Mouse (Mus musculus) right cerebral cortex, adult 2 months (tissue): ENCODE results near the gene Nprl3.
"Not testable (repeated sequence)": the region's sequence is repeated elsewhere in the genome, so short reads cannot be mapped to it uniquely, and the experiment has no call there.

Experiments used
- DNase-seq, 2 experiments: peaks; one replicate each; pipeline ENCODE4 v3.0.0; 2021 to 2022; ENCODE audit warnings: low spot score in 2 of 2

Nprl3 gene

GRCm38 (mm10) chr11:32225222-32226104 lies 42.0 kb downstream of the Nprl3 start:
- no peak for DNase-seq

- no peak for DNase-seq
These were observed 42.9 kb downstream of the Nprl3 start for GRCm38 (mm10) chr11:32224468-32225139.

- DNase-seq: no peak
These were observed 44.1 kb downstream of the Nprl3 start for GRCm38 (mm10) chr11:32223297-32223967.

DNA sequence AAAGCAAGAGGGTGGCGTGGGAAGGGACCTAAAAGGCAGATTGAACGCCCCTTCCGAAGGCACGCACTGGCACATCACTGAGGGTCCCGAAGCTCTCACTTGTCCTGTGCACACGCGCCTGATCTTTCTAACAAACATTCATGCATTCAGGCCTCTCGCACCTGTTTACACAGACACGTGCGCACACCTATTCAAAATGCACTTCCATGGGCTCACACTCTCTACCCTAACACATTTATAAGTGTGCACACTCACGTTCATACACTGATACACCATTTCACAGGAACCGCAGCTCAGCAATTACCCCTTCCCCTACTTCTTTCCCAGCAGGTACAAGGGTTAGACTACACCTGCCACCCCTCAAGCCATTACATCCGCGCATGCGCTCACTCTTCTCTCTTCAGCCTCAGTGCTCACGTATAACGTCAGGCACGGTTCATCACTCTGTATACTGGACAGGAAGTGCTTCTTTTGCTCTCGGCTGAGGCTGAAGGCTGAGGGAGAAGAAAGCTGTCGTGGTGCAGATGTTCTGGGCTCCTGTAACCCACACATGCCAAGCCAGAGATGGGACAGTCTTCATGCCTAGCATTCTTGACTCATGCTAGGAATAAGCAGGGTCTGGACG lies 44.8 kb downstream of the Nprl3 start:
- DNase-seq: no peak

GRCm38 (mm10) chr11:32221951-32222409 lies 45.5 kb downstream of the Nprl3 start, which contains the start of gene Rhbdf1:
Gene Rhbdf1 (minus strand): TSS chr11:32222300.
- DNase-seq: no peak

DNA sequence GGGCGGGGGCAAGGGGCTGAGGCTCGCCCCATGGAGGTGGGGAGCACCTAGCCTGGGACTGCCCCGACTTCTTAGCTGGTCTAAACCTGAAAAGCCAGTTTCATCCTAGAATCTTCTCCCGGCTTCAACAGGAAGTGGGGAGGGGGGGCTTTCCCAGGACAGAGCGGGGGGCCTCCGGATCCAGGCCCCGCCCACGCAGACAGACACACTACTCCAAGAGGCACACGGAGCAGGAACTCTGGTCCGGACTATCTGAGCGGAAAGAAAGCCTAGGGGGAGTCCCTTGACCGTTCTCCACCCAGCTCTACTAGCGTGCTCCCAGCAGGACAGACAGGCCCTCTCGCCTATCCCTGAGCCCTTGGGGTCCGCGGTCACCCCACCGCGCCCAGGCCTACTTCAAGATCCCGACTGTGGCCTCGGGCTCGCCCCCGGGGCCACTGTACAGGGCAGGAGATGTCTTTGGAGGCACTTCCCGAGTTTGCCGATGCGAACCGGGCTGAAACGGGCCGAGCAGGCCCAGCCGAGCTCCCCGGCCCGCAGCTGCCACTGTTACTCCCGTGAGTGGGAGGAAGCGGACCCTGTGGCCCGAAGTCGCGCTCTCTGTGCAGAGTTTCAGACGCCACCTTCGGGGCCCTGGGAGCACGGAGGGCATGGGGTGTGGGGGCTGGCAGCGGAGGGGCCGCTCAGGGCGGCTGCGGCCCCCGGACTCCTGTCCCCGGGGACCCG lies 46.1 kb downstream of the Nprl3 start:
- DNase-seq: no peak

- no peak for DNase-seq
These were observed 46.8 kb downstream of the Nprl3 start for GRCm38 (mm10) chr11:32220607-32221224.

- DNase-seq: no peak
These were observed 48.2 kb downstream of the Nprl3 start for GRCm38 (mm10) chr11:32219287-32219686.

- no peak for DNase-seq
These were observed 48.9 kb downstream of the Nprl3 start for GRCm38 (mm10) chr11:32218501-32219050.

GRCm38 (mm10) chr11:32216851-32217250 lies 50.7 kb downstream of the Nprl3 start:
- DNase-seq: peak; percentile 77 to 84

- no peak for DNase-seq
These were observed 51.9 kb downstream of the Nprl3 start for GRCm38 (mm10) chr11:32215372-32216162.

DNA sequence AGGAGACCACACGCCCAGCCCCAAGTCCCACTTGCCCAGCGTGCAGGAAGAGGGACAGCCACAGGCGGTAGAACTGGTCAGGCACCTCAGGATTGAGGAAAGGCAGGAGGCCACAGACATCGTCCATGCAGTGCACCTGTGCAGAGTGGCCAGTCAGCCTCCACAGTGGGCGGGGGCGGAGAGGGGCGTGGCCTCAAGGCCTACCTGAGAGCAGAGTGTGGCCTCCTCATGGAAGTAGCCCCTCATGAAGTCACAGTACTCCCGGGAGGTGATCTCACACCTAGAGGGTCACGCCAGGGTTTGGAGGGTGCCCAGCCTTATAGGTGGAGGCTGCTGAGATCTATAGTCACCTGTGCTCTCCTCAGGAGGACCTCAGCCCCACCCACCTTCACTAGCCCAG lies 56.9 kb downstream of the Nprl3 start:
- DNase-seq: no peak

DNA sequence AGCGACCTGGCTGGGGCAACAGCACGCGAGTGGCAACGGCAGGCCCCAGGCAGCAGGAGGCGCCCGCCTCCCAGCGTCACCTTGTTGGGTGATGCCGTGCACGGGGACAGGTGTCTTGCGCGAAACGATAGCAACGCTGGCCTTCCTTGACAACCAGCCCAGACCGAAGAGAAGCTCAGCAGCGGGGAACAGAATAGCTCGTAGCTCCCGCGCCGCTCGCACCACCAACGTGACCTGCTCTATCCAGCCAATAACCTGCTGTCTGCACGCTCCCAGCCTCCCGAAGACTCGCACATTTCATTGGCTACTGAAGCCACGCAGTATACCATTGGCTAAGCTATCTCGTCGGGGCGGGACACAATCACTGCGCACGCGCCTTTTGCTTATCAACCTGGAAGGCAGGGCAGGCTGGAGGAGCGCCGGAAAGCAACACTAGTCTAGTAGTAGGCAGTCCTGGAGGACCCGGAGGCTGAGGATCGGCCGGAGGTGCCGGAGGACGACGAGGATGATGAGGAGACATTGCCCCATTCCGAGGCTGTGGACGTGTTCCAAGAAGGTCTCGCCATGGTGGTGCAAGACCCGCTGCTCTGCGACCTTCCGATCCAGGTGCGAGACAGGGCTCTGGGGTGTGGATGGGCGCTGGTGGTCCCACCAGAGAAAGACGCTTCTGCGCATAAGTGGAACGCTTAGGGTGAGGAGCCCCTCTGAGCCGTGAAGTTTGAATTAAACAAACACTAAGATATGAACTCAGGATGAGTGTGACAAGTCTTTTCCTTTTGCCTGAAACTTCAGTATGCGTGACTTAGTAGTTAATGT lies 62.2 kb downstream of the Nprl3 start, which contains the start of gene Snrnp25:
Gene Snrnp25, plus strand, starts transcription at position 358 of the 816 bp plus-strand sequence.
- peak; percentile 96 to 97 for DNase-seq

GRCm38 (mm10) chr11:32201922-32202685 lies 65.4 kb downstream of the Nprl3 start:
- DNase-seq: no peak

DNA sequence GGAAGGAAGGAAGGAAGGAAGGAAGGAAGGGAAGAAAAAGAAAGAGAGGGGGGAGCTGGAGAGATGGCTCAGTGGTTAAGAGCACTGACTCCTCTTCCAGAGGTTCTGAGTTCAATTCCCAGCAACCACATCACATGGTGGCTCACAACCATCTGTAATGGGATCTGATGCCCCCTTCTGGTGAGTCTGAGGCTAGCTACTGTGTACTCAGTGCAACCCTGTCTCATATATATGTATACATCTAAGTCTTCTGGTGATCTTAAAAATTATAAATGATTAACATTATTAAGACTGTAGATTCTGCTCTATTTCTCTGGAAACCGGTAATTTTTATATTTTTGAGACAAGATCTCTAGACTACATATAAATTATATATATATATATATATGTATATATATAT lies 66.5 kb downstream of the Nprl3 start:
- DNase-seq: not testable (repeated sequence)

GRCm38 (mm10) chr11:32200075-32200601 lies 67.4 kb downstream of the Nprl3 start, which contains the start of gene Il9r:
Gene Il9r (minus strand): TSS chr11:32200279.
- DNase-seq: no peak

DNA sequence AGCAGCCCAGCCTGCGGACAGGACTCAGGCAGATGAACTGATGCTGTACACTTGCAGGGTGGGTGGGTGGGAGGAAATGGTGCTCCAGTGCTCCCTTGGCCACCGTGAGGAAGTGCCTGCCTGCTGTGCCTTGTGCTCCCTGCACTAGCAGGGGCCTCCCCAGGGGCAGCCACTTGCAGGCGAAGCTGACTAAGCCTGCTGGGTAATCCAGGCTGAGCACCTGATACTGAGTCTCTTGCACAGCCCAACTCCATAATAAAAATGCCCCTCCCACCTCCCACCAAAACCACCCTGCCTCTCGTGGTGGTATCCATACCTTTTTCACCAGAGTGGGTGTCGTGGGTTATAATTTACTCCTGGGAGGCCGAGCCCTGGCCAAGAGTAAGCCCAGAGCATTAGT lies 68.3 kb downstream of the Nprl3 start:
- no peak for DNase-seq
